Mouse (Mus musculus) brain, embryonic 14.5 days (tissue): ENCODE measurements around the gene Thap3. TPM values are rescaled to one million over a fixed set of nuclear protein-coding genes. Genes with fewer than 3 reads are reported as not detected.

Experiments
- DNase-seq: peaks from one replicate; pipeline ENCODE4 v3.0.0-alpha.2; 2011; ENCODE audit warnings: low read depth
- CTCF ChIP-seq: fragments of 200-500 bp; IDR thresholded peaks from 2 replicates; pipeline ENCODE4 v1.5.1; 2012; ENCODE audit warnings: inconsistent platforms, mild to moderate bottlenecking, moderate library complexity, borderline replicate concordance; ENCODE audit not compliant: insufficient read depth, insufficient read length; ENCODE audit errors: extremely low read depth
- POLR2A ChIP-seq: fragments of 200-500 bp; IDR thresholded peaks from 2 replicates; pipeline ENCODE4 v1.6.1; 2012; ENCODE audit warnings: mild to moderate bottlenecking, inconsistent platforms, borderline replicate concordance; ENCODE audit not compliant: poor library complexity, insufficient read depth, insufficient read length, severe bottlenecking; ENCODE audit errors: extremely low read depth
- polyA plus RNA-seq: library from polyadenylated mRNA; depleted of rRNA; stranded (reverse); fragments of >200 nt; gene quantifications from 2 replicates; pipeline ENCODE4 v1.2.3, GENCODE M21; 2012

Thap3 gene
- polyA plus RNA-seq, 1 experiment, result 37.9 TPM

DNA sequence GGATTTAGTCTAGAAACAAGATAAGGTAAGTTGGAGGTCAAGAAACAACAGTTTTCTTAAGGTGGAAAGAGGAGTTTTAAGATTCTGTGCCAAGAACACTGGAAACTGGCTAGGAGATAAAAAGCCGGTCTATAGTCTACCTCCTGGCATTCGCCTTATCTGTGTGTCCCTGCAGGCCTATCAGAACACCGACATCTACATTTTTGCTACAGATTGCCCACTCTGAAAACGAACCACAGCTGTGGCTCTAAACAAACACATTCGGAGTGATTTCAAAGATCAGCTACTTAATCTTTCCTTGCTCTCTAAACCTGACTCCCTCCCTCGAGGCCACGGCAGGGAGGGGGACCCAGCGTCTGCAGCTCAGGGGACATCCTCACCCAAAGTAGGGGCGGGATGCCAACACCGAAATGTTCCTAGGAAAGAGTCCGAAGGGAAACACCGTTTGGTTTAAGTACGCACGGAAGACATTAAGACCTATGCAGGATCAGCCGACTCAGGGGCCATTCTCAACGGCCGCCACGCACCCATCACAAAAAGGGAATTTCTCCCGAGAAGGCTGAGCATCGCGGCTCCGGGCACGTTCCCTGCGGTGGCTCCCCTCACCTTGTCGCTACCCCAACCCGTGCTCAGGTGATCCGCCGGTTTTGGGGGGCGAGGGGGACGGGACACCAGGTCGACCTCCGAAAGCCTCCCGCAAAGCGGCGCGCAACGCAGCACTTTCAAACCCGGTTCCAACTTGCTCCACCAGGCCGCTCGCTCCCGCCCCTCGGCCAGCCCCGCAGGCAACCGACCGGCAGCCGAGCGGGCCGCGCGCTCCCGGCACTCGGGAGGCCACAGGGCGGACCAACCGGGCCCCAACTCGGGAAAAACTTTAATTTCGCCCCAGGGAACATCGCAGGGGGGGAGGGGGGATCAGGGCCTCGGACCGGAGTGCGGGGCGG, 5.7 kb upstream of the Thap3 start:
- DNase-seq, result peak; percentile 59
- no peak for TF ChIP-seq CTCF
- no peak for TF ChIP-seq POLR2A

DNA sequence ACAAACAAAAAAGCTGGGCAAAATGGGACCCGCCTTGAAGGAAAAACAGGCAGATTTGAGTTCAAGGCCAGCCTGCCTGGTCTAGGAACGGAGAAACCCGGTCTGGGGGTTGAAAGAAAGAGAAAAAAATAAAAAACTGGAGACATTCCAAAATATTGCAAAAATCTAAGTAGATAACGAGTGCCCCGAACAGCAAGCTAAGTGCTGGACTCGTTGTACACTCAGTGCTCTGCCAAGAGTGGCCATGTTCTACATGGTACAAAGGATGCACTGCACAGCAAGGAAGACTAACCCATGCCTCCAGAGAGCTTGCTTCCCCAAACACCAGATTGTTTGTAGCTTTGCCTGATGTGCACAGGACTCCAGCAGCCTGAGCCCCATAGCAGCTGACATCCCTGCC, 4.2 kb upstream of the Thap3 start:
- DNase-seq, result no peak
- no peak for TF ChIP-seq POLR2A
- no peak for TF ChIP-seq CTCF

DNA sequence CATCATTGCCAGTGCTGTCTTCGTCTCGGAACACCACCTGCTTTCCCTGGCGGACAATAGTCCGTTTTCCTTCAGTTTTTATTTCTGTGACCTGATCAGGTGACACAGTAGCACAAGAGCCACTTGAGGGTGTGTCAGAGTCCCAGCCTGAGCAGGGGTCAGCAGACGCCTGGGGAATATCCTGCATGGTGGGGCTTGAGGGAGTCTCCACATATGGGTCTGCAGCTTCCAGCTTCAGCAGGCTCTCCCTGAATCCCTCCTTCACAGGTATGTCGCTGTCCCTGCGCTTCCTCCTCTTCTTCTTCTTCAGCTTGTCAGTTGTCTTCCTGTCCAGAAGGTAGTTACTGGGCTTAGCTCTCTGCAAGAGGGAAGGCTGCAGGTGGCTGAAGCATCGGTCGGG, 3.3 kb upstream of the Thap3 start:
- TF ChIP-seq CTCF (no peak), POLR2A (no peak)
- no peak for DNase-seq

DNA sequence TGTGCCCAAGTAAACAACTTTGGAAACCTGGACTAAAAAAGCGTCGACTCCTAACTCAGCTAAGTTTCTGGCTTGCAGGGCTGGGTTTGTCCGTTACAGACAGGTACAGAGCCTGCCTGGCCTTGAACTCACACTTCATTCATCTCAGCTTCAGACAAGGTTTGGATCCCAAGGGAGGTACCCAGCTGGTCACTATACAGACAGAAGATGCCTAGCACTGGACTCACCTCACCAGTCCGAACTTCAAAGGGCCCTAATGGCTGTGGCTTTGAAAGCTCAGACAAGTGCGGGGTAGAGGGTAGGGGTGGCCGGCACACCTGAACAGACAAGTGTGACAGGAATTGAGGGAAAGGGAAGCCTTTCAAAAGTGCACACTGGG, 302 bp upstream of the Thap3 start:
- TF ChIP-seq CTCF, result no peak
- TF ChIP-seq POLR2A, result no peak
- no peak for DNase-seq

DNA sequence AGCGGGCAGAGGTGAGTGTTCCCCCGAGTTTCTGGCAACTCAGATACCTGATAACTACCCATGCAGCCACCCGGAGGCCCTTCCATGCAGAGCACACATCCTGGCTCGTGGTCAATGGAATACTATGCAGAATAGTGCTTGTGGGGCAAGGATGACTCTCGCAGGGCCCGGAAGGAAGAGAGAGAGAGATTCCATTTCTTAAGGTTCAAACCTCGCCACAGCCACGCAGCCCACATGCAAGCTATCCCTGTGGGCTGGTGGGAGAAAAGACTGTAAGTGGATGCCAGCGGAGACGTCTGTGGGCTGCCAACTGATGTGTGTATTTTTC, 819 bp downstream of the Thap3 start:
- peak; percentile 57 for DNase-seq
- TF ChIP-seq POLR2A (no peak), CTCF (no peak)

DNA sequence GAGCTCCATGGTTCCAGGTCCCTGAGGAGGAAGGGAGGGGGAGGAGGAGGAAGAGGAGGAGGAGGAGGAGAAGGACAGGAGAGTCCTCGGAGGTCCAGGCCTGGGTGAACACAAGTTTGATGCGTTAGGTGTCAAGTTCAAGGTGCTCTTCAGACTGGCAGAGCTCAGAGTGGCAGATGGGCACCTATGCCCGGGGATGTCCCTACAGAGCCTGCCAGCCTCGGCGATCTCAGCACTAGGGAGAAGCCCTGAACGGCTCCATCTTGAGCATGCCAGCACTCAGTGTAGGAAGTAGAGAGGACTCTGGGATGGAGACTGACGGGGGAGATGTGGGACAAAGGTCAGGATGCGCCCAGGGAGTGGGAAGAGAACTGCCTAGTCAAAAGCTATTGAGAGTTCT, 2.1 kb downstream of the Thap3 start:
- no peak for TF ChIP-seq CTCF
- TF ChIP-seq POLR2A, result no peak
- DNase-seq, result no peak

DNA sequence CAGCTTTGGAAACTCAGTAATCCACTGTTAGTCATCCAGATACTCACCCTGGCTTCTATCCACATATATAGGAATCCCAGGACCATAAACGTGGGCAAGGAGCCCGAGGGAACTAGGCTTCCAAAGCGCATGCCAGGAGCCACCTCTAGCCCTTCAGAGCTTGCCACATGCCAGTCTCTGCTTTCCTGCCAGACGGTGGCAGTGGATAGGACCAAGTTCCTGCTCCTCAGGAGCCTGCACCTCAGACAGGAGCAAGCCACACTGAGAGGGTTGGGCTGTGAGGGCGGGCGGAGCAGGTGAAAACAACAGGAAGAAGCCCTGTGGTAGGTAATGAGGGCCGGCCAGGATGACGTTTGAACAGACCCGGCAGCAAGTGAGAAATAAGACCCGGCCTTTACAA, 2.9 kb downstream of the Thap3 start:
- no peak for TF ChIP-seq POLR2A
- no peak for TF ChIP-seq CTCF
- DNase-seq, result no peak

DNA sequence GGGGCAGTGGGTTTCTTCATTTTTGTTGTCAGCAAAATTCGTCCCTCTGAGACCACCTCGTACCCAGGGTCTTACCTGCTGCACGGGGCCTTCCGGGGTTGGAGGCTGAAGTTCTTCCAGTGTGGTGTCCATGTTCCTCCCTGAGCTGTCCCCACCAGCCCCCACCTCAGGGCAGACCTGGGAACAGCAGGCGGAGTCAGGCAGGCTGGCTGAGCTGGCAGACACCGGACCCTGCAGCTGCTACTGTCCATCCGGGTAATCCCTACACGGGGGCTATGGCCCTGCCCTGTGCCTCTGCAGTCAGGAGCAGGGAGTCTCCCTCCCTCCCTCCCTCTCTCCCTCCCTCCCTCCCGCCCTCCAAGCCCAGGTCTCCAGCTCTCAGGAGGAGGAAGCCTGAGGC, 5.2 kb downstream of the Thap3 start:
- TF ChIP-seq POLR2A (no peak), CTCF (no peak)

DNA sequence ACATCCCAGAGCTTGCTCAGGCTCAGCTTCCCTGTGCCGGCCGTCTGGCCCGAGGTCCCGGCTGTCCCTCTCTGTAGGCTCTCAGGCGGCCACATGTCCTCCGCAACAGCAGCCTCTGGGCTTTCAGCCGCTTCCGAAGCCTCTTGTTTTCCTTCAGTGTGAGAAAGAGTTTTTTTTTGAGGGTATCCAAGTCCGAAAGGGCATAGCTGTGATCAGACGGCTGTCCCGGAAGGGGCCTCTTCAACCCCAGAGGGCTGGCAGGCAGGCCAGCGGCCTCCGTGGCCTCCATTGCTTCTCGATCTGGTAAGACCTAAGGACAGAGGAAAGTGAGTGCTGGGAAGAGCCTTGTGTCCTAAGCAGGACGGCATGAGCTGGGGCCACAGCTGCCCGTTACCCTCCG, 5.8 kb downstream of the Thap3 start:
- no peak for DNase-seq
- TF ChIP-seq POLR2A, result no peak
- TF ChIP-seq CTCF, result no peak

More for the DNA sequence above, 5.2 kb downstream of the Thap3 start:
- no peak for DNase-seq

DNA sequence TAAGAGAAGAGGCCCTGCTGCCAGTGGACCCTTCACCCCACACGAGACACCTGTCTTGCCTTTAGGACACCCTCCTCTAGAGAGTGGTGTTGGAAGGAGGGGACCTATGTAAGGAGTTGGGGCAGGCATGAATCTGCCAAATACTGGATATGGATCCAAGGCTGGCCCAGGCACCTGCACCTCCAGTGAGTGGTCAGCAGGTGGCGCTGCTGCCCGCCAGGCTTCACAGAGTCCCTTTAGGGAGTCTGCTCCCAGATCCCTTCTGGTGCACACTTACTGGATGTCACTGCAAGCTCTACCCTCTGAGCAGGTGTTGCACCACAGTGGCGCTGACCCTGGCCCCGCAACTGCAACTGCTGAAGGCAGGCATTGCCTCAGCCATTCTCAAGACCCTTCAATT, 7.4 kb downstream of the Thap3 start:
- TF ChIP-seq POLR2A (no peak), CTCF (peak; percentile 100)
- DNase-seq, result peak; percentile 80

DNA sequence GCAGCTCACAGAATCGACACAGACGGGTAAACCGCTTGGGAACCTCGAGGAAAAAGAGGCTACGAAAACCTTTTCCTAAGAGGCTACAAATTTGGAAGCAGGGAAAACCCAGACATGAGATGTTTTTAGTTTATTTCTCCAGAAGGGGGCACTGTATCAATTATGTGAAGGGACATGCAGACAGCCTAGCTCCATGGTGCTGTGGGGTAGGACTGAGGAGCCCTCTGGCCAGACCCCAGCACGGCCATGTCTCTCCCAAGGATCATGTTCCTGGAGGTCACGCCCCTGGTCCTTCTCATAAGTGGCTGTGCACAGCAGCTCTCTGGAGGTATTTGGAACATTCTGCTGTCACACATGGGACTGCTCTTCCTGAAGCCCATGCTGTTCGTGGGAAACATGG, 8.1 kb downstream of the Thap3 start:
- no peak for TF ChIP-seq POLR2A
- peak; percentile 10; the same call in 1 of the 2 replicates for TF ChIP-seq CTCF
- DNase-seq, result no peak

DNA sequence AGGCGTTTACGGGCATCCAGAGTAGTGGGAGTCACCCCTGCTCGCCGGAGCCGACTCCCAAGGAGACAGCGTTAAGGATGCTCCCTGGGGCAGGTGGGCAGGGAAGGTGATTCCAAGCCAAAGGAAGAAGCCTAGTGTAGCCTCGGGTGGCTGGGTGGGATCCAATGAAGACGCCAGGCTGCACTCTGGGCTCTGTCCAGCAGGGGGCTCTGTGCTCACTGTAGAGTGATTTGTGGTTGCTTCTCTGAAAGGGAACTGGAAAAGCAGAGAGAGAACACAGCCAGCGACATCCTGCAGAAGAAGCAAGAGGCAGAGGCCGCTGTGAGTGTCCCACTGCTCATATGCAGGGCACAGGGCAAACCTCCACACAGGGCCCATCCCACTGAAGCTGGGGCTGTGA, 11.0 kb downstream of the Thap3 start:
- TF ChIP-seq POLR2A (no peak), CTCF (peak; percentile 95)
- peak; percentile 81 for DNase-seq

DNA sequence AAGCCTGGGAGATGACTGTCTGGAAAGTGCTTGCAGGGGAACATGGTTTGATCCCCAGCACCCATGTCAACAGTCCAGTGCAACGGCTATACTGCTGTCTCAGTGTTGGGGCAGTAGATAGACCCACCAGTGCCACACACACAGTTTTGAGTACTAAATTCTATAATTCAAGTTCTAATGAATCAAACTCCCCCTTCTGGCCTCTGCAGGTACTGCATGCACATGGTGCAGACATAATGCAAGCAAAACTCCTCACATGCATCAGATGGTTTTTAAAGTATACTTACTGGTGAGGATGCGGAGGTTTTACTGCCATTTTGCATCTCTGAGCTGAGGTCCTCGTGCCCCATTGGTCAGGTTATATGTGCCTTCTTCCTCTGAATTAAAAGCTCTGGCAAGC, 13.4 kb downstream of the Thap3 start:
- no peak for DNase-seq
- peak; percentile 52; the same call in 1 of the 2 replicates for TF ChIP-seq CTCF
- no peak for TF ChIP-seq POLR2A
